Mouse (Mus musculus): Measurements from ENCODE around the gene Ramp2.

The Ramp2 gene

GRCm38 (mm10) chr11:101272446-101272845, 26.6 kb downstream of the Ramp2 start:
- no peak for DNase-seq

GRCm38 (mm10) chr11:101275309-101275708, 29.5 kb downstream of the Ramp2 start:
- DNase-seq, result no peak

- DNase-seq, result no peak
These were observed 30.7 kb downstream of the Ramp2 start for GRCm38 (mm10) chr11:101276319-101277070.

GRCm38 (mm10) chr11:101277381-101278222, 31.8 kb downstream of the Ramp2 start:
- DNase-seq, result no peak

GRCm38 (mm10) chr11:101278223-101279192, 32.7 kb downstream of the Ramp2 start, which contains the start of the genes Cntd1 and Coa3:
Cntd1 (plus strand) TSS chr11:101279012.
Coa3 (minus strand) TSS chr11:101279114.
- DNase-seq, result peak; percentile 96

GRCm38 (mm10) chr11:101279193-101279569, 33.4 kb downstream of the Ramp2 start:
- no peak for DNase-seq

- DNase-seq, result no peak
These were observed 35.0 kb downstream of the Ramp2 start for GRCm38 (mm10) chr11:101280837-101281236.

GRCm38 (mm10) chr11:101282896-101283295, 37.1 kb downstream of the Ramp2 start:
- DNase-seq, result no peak

- DNase-seq, result no peak
These were observed 38.0 kb downstream of the Ramp2 start for GRCm38 (mm10) chr11:101283805-101284204.

- no peak for DNase-seq
These were observed 41.5 kb downstream of the Ramp2 start for GRCm38 (mm10) chr11:101287306-101287705.

GRCm38 (mm10) chr11:101291231-101291630, 45.4 kb downstream of the Ramp2 start:
- no peak for DNase-seq

- DNase-seq, result no peak
These were observed 49.4 kb downstream of the Ramp2 start for GRCm38 (mm10) chr11:101295191-101295590.

GRCm38 (mm10) chr11:101300881-101301280, 55.1 kb downstream of the Ramp2 start:
- no peak for DNase-seq

- DNase-seq, result no peak
These were observed 55.6 kb downstream of the Ramp2 start for GRCm38 (mm10) chr11:101301299-101302003.

GRCm38 (mm10) chr11:101302004-101302798, 56.4 kb downstream of the Ramp2 start, which contains the start of gene Becn1:
Becn1 (minus strand) TSS chr11:101302286.
- DNase-seq, result peak; percentile 98

- DNase-seq, result no peak
These were observed 61.9 kb downstream of the Ramp2 start for GRCm38 (mm10) chr11:101307744-101308143.

Data from embryo, embryonic 11 days (tissue).